Mouse (Mus musculus): ENCODE results near the gene Cenpx. TPM values are rescaled to one million over a fixed set of nuclear protein-coding genes. Genes with fewer than 3 reads are reported as not detected.

Cenpx gene
- polyA plus RNA-seq, 1 experiment from 2014 or later, result 174 TPM

DNA sequence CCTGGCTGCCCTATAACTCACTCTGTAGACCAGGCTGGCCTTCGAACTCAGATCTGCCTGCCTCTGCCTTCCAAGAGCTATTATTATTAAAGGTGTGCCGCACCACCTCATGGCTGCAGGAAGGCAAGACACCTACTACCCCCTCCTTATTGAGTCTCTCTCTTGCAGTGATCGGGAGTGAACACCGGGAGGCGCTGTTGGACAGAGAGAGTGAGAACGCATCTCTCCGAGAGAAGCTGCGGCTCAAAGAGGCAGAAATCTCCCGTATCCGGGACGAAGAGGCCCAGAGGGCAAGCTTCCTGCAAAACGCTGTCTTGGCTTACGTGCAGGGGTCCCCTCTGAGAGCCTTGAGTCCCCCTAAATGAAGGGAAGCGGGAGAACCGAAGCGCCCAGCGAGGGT lies 6.9 kb upstream of the Cenpx start:
- DNase-seq (ENCODE audit: low spot score) (peak; percentile 94), ATAC-seq (replicated peaks; ENCODE audit: low FRiP score, low read depth) (no peak; the same call in 1 of the 2 replicates)
- peak overlapping the region; percentile 55 for H3K4me3 ChIP-seq (replicated peaks; ENCODE audit: low read depth, low read length)
- TF ChIP-seq CTCF (IDR thresholded peaks at IDR 0.05; ENCODE audit: low read depth), result peak; percentile 96
- peak overlapping the region; percentile 99 for H3K4me2 ChIP-seq (ENCODE audit: low read length)
- H3K9ac ChIP-seq (ENCODE audit: low read depth, low read length), result peak overlapping the region; percentile 76; the same call in 1 of the 2 replicates
- H3K4me1 ChIP-seq (replicated peaks; ENCODE audit: insufficient read depth, low read length), result peaks cover 18% of the 10 kb centered on the region; the same call in 1 of the 2 replicates
- H3K36me3 ChIP-seq (ENCODE audit: insufficient read depth, low read length), result peaks cover 12% of the 10 kb centered on the region; the same call in 1 of the 2 replicates
- H3K27me3 ChIP-seq (ENCODE audit: insufficient read depth, low read length), result no peaks in the 10 kb centered on the region
- 12% methylated on average over 17 of the region's 17 CpGs for WGBS
- H3K27ac ChIP-seq, result no peak overlapping the region
- H3K9me3 ChIP-seq (replicated peaks; ENCODE audit: low read length), result no peaks in the 10 kb centered on the region

GRCm38 (mm10) chr11:120719841-120720376 lies 6.4 kb upstream of the Cenpx start:
- TF ChIP-seq CTCF (IDR thresholded peaks at IDR 0.05; ENCODE audit: low read depth), result no peak
- Histone ChIP-seq H3K4me1 (replicated peaks; ENCODE audit: insufficient read depth, low read length) (peaks cover 18% of the 10 kb centered on the region; the same call in 1 of the 2 replicates), H3K27me3 (ENCODE audit: insufficient read depth, low read length) (no peaks in the 10 kb centered on the region), H3K9me3 (replicated peaks; ENCODE audit: low read length) (no peaks in the 10 kb centered on the region), H3K36me3 (ENCODE audit: insufficient read depth, low read length) (peaks cover 10% of the 10 kb centered on the region; the same call in 1 of the 2 replicates), H3K9ac (ENCODE audit: low read depth, low read length) (no peak overlapping the region), H3K4me2 (ENCODE audit: low read length) (no peak overlapping the region), H3K4me3 (replicated peaks; ENCODE audit: low read depth, low read length) (no peak overlapping the region), H3K27ac (no peak overlapping the region)
- no peak; the same call in 1 of the 2 replicates for ATAC-seq (replicated peaks; ENCODE audit: low FRiP score, low read depth)
- 88% methylated on average over 12 of the region's 13 CpGs for WGBS
- DNase-seq (ENCODE audit: low spot score), result no peak

DNA sequence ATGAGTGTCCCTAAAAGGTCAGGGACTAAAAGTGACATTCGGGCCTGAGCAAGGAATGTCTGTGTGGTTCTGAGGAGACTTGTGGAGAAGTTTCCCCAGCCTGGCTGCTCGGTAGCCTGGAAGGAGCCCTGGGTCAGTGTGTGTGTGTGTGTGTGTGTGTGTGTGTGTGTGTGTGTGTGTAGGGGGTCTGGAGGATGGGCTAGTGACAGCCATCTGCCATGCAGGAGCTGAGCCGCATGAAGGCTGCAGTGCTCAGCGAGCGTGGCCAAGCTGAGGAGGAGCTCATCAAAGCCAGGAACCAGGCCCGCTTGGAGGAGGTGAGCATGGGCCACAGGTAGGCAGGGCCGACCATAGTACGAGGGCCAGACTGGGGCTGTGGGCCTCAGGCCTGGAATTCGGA lies 5.7 kb upstream of the Cenpx start:
- no peak overlapping the region for H3K9ac ChIP-seq (ENCODE audit: low read depth, low read length)
- 0 out of 2 replicates have a peak, but pooled peaks cover 8% of the 10 kb centered on the region for H3K36me3 ChIP-seq (ENCODE audit: insufficient read depth, low read length)
- H3K4me1 ChIP-seq (replicated peaks; ENCODE audit: insufficient read depth, low read length), result peaks cover 24% of the 10 kb centered on the region; the same call in 1 of the 2 replicates
- DNase-seq (ENCODE audit: low spot score) (no peak), ATAC-seq (replicated peaks; ENCODE audit: low FRiP score, low read depth) (no peak)
- no peak overlapping the region for H3K27ac ChIP-seq
- WGBS, result 92% methylated on average over 9 of the region's 9 CpGs
- no peak for TF ChIP-seq CTCF (IDR thresholded peaks at IDR 0.05; ENCODE audit: low read depth)
- no peaks in the 10 kb centered on the region for H3K9me3 ChIP-seq (replicated peaks; ENCODE audit: low read length)
- H3K4me2 ChIP-seq (ENCODE audit: low read length), result no peak overlapping the region
- no peaks in the 10 kb centered on the region for H3K27me3 ChIP-seq (ENCODE audit: insufficient read depth, low read length)
- no peak overlapping the region for H3K4me3 ChIP-seq (replicated peaks; ENCODE audit: low read depth, low read length)

DNA sequence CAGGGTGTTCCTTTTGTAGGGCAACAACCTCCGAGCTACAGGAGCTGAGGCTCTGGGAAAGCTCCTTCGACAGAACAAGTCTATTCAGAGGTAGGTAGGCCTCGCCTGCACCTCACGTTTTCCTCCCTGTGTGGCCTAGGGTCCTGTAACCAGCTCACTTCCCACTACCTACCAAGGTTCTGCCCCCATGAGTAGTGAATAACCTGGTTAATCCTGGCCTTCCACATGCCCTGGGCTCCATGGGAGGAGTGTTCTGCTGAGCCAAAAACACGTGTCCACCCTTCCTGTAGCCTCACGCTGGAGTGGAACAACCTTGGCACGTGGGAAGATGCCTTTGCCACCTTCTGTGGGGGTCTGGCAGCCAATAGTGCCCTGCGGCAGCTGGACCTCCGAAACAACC lies 1.6 kb upstream of the Cenpx start:
- Histone ChIP-seq H3K27ac (no peak overlapping the region), H3K27me3 (ENCODE audit: insufficient read depth, low read length) (no peaks in the 10 kb centered on the region), H3K4me1 (replicated peaks; ENCODE audit: insufficient read depth, low read length) (peaks cover 15% of the 10 kb centered on the region; the same call in 1 of the 2 replicates), H3K4me3 (replicated peaks; ENCODE audit: low read depth, low read length) (no peak overlapping the region), H3K36me3 (ENCODE audit: insufficient read depth, low read length) (0 out of 2 replicates have a peak, but pooled peaks cover 13% of the 10 kb centered on the region), H3K9ac (ENCODE audit: low read depth, low read length) (no peak overlapping the region), H3K4me2 (ENCODE audit: low read length) (no peak overlapping the region; the same call in 1 of the 2 replicates), H3K9me3 (replicated peaks; ENCODE audit: low read length) (no peaks in the 10 kb centered on the region)
- DNase-seq (ENCODE audit: low spot score) (no peak), ATAC-seq (replicated peaks; ENCODE audit: low FRiP score, low read depth) (no peak)
- WGBS, result 87% methylated on average over 9 of the region's 9 CpGs
- TF ChIP-seq CTCF (IDR thresholded peaks at IDR 0.05; ENCODE audit: low read depth), result no peak

GRCm38 (mm10) chr11:120714546-120714945 lies 1.0 kb upstream of the Cenpx start:
- ATAC-seq (replicated peaks; ENCODE audit: low FRiP score, low read depth) (no peak), DNase-seq (ENCODE audit: low spot score) (no peak)
- peak overlapping the region; percentile 61 for H3K4me3 ChIP-seq (replicated peaks; ENCODE audit: low read depth, low read length)
- H3K4me1 ChIP-seq (replicated peaks; ENCODE audit: insufficient read depth, low read length), result peaks cover 15% of the 10 kb centered on the region; the same call in 1 of the 2 replicates
- TF ChIP-seq CTCF (IDR thresholded peaks at IDR 0.05; ENCODE audit: low read depth), result no peak
- no peaks in the 10 kb centered on the region for H3K9me3 ChIP-seq (replicated peaks; ENCODE audit: low read length)
- peak overlapping the region; percentile 55 for H3K9ac ChIP-seq (ENCODE audit: low read depth, low read length)
- 38% methylated on average over 10 of the region's 10 CpGs for WGBS
- H3K27ac ChIP-seq, result no peak overlapping the region
- H3K36me3 ChIP-seq (ENCODE audit: insufficient read depth, low read length), result 0 out of 2 replicates have a peak, but pooled peaks cover 15% of the 10 kb centered on the region
- H3K4me2 ChIP-seq (ENCODE audit: low read length), result peak overlapping the region; percentile 75
- no peaks in the 10 kb centered on the region for H3K27me3 ChIP-seq (ENCODE audit: insufficient read depth, low read length)

DNA sequence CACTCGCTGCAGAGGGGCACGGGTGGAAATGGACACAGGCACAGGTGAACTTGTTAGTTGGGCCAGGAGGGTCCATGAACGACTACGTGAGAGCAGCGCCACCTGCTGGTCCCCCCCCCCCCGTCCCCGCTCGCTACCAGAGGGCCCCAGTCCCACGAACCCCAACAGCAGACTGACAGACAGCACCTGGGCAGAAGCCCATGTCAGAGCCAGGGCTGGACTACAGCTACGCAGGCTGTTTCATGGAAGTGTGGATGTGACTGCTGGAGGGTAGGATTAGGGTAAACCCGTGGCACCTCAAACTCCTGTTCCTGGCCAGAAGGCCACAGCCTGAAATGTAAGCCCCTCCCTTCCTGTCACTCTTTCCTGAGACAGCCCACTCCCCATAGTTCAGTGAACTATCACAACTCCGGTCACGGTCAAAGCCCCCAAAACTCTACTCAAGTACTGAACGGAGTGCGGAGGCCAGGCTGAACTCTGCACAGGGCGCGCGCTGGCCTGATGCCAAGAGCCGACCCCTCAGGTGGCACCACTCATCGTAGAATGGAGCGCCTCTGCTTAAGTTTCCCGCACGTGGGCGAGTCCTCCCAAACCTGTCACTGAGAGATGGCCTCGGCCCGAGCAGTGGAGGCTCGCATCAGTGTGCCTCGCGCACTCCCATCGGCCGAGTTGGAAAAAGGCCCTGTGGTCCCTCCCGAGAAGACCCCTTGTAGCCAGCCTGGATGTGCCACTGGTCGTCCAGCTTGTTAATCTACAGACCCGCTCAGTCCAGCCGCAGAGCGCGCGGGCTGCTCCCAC lies 568 bp downstream of the Cenpx start:
- peak; percentile 31 for ATAC-seq (replicated peaks; ENCODE audit: low FRiP score, low read depth)
- Histone ChIP-seq H3K9me3 (replicated peaks; ENCODE audit: low read length) (no peaks in the 10 kb centered on the region), H3K27ac (peak overlapping the region; percentile 73), H3K27me3 (ENCODE audit: insufficient read depth, low read length) (no peaks in the 10 kb centered on the region), H3K4me1 (replicated peaks; ENCODE audit: insufficient read depth, low read length) (peaks cover 15% of the 10 kb centered on the region; the same call in 1 of the 2 replicates), H3K9ac (ENCODE audit: low read depth, low read length) (peak overlapping the region; percentile 70), H3K4me3 (replicated peaks; ENCODE audit: low read depth, low read length) (peak overlapping the region; percentile 61), H3K4me2 (ENCODE audit: low read length) (peak overlapping the region; percentile 75), H3K36me3 (ENCODE audit: insufficient read depth, low read length) (0 out of 2 replicates have a peak, but pooled peaks cover 13% of the 10 kb centered on the region)
- DNase-seq (ENCODE audit: low spot score), result peak; percentile 66
- WGBS, result under 1% methylated on average over 37 of the region's 38 CpGs
- TF ChIP-seq CTCF (IDR thresholded peaks at IDR 0.05; ENCODE audit: low read depth), result peak; percentile 80
